9 mouse cellular contexts compared by ENCODE assay signal in genomic region chr13:46663461-46663964, GRCm38 (mm10). TPM values are rescaled to one million over a fixed set of nuclear protein-coding genes. Genes with fewer than 3 reads are reported as not detected.
DNase-seq lines count a peak whose midpoint lies in the region; ATAC-seq and TF ChIP-seq lines count a peak whose summit lies in the region.
"Had no signal": no experiment of that assay in that cellular context is flagged by ENCODE, and none has a peak within 500 bp of the region (broad histone marks: within the 10 kb centered on the region; RNA-seq: fewer than 3 reads in every experiment).

No protein-coding gene starts in this region.

- H3K79me3 ChIP-seq in C2C12 (ENCODE audit: low read depth): no peaks in the 10 kb centered on the region

- H3K27me3 ChIP-seq in cerebellum, adult 2 months (ENCODE audit: control insufficient read depth, insufficient read depth, low read length): no peaks in the 10 kb centered on the region
- H3K27me3 ChIP-seq in kidney, postnatal 0 days (ENCODE audit: insufficient read depth, low read length): no peaks in the 10 kb centered on the region
- no peaks in the 10 kb centered on the region for H3K27me3 ChIP-seq in kidney, embryonic 15.5 days
- H3K27me3 ChIP-seq in C2C12 (ENCODE audit: control insufficient read depth, insufficient read depth, insufficient read length): no peaks in the 10 kb centered on the region
- no peaks in the 10 kb centered on the region for H3K27me3 ChIP-seq in embryonic facial prominence, embryonic 14.5 days (replicated peaks; ENCODE audit: control insufficient read depth, insufficient read depth, low read length)

- peak; percentile 46; the same call in 1 of the 2 replicates for TF ChIP-seq CTCF in cerebellum, adult 2 months (IDR thresholded peaks at IDR 0.05; ENCODE audit: borderline replicate concordance, insufficient read depth, low read depth, low read length)
- peak; percentile 82 for TF ChIP-seq CTCF in kidney, postnatal 0 days (IDR thresholded peaks at IDR 0.05; ENCODE audit: low read depth)
- TF ChIP-seq CTCF in C2C12 (IDR thresholded peaks at IDR 0.05; ENCODE audit: control insufficient read depth, insufficient read depth, insufficient read length): peak; percentile 1

- no peak overlapping the region for H3K9ac ChIP-seq in kidney, postnatal 0 days (ENCODE audit: low read depth, low read length)
- no peak overlapping the region for H3K9ac ChIP-seq in kidney, embryonic 15.5 days
- no peak overlapping the region for H3K9ac ChIP-seq in embryonic facial prominence, embryonic 14.5 days (ENCODE audit: low read depth, low read length)

- no peak for TF ChIP-seq POLR2A in cerebellum, adult 2 months (IDR thresholded peaks at IDR 0.05; ENCODE audit: borderline replicate concordance, insufficient read depth, low read length)

- H3K4me3 ChIP-seq in cerebellum, adult 2 months (replicated peaks; ENCODE audit: insufficient read depth, low read depth, low read length): no peak overlapping the region
- no peak overlapping the region for H3K4me3 ChIP-seq in kidney, postnatal 0 days (replicated peaks; ENCODE audit: low read depth, low read length)
- no peak overlapping the region for H3K4me3 ChIP-seq in kidney, embryonic 15.5 days (replicated peaks)
- H3K4me3 ChIP-seq in C2C12 (ENCODE audit: insufficient read depth, poor library complexity, severe bottlenecking): no peak overlapping the region
- H3K4me3 ChIP-seq in embryonic facial prominence, embryonic 14.5 days (ENCODE audit: low read depth, low read length): no peak overlapping the region

- peaks cover 2% of the 10 kb centered on the region; the same call in 1 of the 2 replicates for H3K4me1 ChIP-seq in cerebellum, adult 2 months (ENCODE audit: control insufficient read depth, insufficient read depth, low read length)
- H3K4me1 ChIP-seq in kidney, postnatal 0 days (replicated peaks; ENCODE audit: insufficient read depth, low read length): no peaks in the 10 kb centered on the region
- H3K4me1 ChIP-seq in kidney, embryonic 15.5 days: 0 out of 2 replicates have a peak, but pooled peaks cover under 1% of the 10 kb centered on the region
- no peaks in the 10 kb centered on the region for H3K4me1 ChIP-seq in embryonic facial prominence, embryonic 14.5 days (ENCODE audit: control insufficient read depth, insufficient read depth, low read length)

- no peaks in the 10 kb centered on the region for H3K36me3 ChIP-seq in kidney, postnatal 0 days (ENCODE audit: insufficient read depth, low read length)
- no peaks in the 10 kb centered on the region for H3K36me3 ChIP-seq in kidney, embryonic 15.5 days
- H3K36me3 ChIP-seq in C2C12 (ENCODE audit: control insufficient read depth, insufficient read depth): no peaks in the 10 kb centered on the region
- no peaks in the 10 kb centered on the region for H3K36me3 ChIP-seq in embryonic facial prominence, embryonic 14.5 days (ENCODE audit: control insufficient read depth, insufficient read depth, low read length)

- H3K27ac ChIP-seq in cerebellum, adult 2 months (ENCODE audit: insufficient read depth, low read length): no peak overlapping the region
- H3K27ac ChIP-seq in kidney, postnatal 0 days: no peak overlapping the region
- no peak overlapping the region for H3K27ac ChIP-seq in kidney, embryonic 15.5 days
- H3K27ac ChIP-seq in embryonic facial prominence, embryonic 14.5 days (replicated peaks; ENCODE audit: low read depth, low read length): no peak overlapping the region
- H3K27ac ChIP-seq: macrophage had no signal

- H3ac ChIP-seq in C2C12 (ENCODE audit: control insufficient read depth, insufficient read length, low read depth): no peak overlapping the region

- DNase-seq in cerebellum, adult 2 months: peak in 1 of 2 experiments; percentile 32
- DNase-seq in cerebellum, adult 18-20 months: no peak
- DNase-seq in kidney, postnatal 0 days (ENCODE audit: low spot score): peak; percentile 85
- DNase-seq in embryonic facial prominence, embryonic 14.5 days (ENCODE audit: low spot score): peak; percentile 81
- DNase-seq in skeletal muscle tissue, adult 2 months (ENCODE audit: low read depth, low spot score): peak; percentile 38
- DNase-seq in c-Kit-positive CD71-positive TER-119-positive erythroid progenitor cells, embryonic 14.5 days (ENCODE audit: low spot score): no peak

- no peak for ATAC-seq in kidney, postnatal 0 days (replicated peaks; ENCODE audit: low FRiP score, low read depth)
- ATAC-seq in kidney, embryonic 15.5 days (replicated peaks; ENCODE audit: low FRiP score): no peak; the same call in 1 of the 2 replicates
- ATAC-seq in embryonic facial prominence, embryonic 14.5 days (ENCODE audit: low read depth): peak; percentile 53; the same call in 1 of the 2 replicates

- no peaks in the 10 kb centered on the region for H3K79me2 ChIP-seq in C2C12 (ENCODE audit: control insufficient read depth, insufficient read depth)

- WGBS in cerebellum, adult 2 months: 27% methylated on average over 4 of the region's 4 CpGs
- 33% methylated on average over 4 of the region's 4 CpGs for WGBS in kidney, postnatal 0 days
- WGBS in kidney, embryonic 15.5 days: 38% methylated on average over 4 of the region's 4 CpGs
- WGBS in embryonic facial prominence, embryonic 14.5 days: 32% methylated on average over 4 of the region's 4 CpGs

- H3K9me3 ChIP-seq in kidney, postnatal 0 days (replicated peaks; ENCODE audit: low read length): no peaks in the 10 kb centered on the region
- no peaks in the 10 kb centered on the region for H3K9me3 ChIP-seq in kidney, embryonic 15.5 days (replicated peaks)
- H3K9me3 ChIP-seq in embryonic facial prominence, embryonic 14.5 days (ENCODE audit: control insufficient read depth, low read length): no peaks in the 10 kb centered on the region

- no peak overlapping the region for H3K4me2 ChIP-seq in kidney, postnatal 0 days (ENCODE audit: low read length)
- no peak overlapping the region for H3K4me2 ChIP-seq in kidney, embryonic 15.5 days
- no peak overlapping the region for H3K4me2 ChIP-seq in embryonic facial prominence, embryonic 14.5 days (ENCODE audit: low read depth, low read length)

TF ChIP-seq in C2C12, 6 proteins besides CTCF, POLR2A, EP300 and RAD21:
- TF ChIP-seq MYOG (IDR thresholded peaks at IDR 0.05; ENCODE audit: control insufficient read depth, extremely low read depth, insufficient read length): no peak
- TF ChIP-seq MAX (IDR thresholded peaks at IDR 0.05): no peak
- TF ChIP-seq USF1 (IDR thresholded peaks at IDR 0.05; ENCODE audit: low read depth): no peak
- no peak for TF ChIP-seq CEBPB (IDR thresholded peaks at IDR 0.05; ENCODE audit: low read depth)
- TF ChIP-seq FOSL1 (IDR thresholded peaks at IDR 0.05; ENCODE audit: insufficient read depth, low read length, poor library complexity, severe bottlenecking): no peak
- no peak for TF ChIP-seq MYOD1 (IDR thresholded peaks at IDR 0.05; ENCODE audit: control insufficient read depth, insufficient read length, low read depth)

RNA-seq across cellular contexts. Expression of gene Fam8a1, which starts 5.8 kb away (rescaled TPM):
- 38.7 and 41.9 TPM in 2 replicates for polyA plus RNA-seq in cerebellum, adult 2 months (2012; rRNA removed)
- polyA plus RNA-seq in kidney, postnatal 0 days (2015; fragmentation: Nextera tagmentation; extraction: Ambion mirVana): 11.1 and 13.3 TPM in 2 replicates
- 10.6 and 12.2 TPM in 2 replicates for polyA plus RNA-seq in kidney, embryonic 15.5 days (2015; fragmentation: Nextera tagmentation; extraction: Ambion mirVana)
- polyA plus RNA-seq in C2C12 (2012; fragmentation: generic; extraction: Trizol): 6.4 TPM
- polyA plus RNA-seq in embryonic facial prominence, embryonic 14.5 days (2014; fragmentation: Nextera tagmentation; extraction: Ambion mirVana): 13.3 and 14.6 TPM in 2 replicates

Comparison
In these comparisons a context has a peak if more than half of its experiments do, and no peak if none do; other contexts are left out.
1. DNase-seq: peak in kidney, postnatal 0 days (single experiment), embryonic facial prominence, embryonic 14.5 days (single experiment) and skeletal muscle tissue, adult 2 months (single experiment); none in cerebellum, adult 18-20 months (0 of 2) and c-Kit-positive CD71-positive TER-119-positive erythroid progenitor cells, embryonic 14.5 days (single experiment).
2. CTCF ChIP-seq: peak in every context shown above with its lines; median percentile 82 in kidney, postnatal 0 days; 46 in cerebellum, adult 2 months; 1 in C2C12.